Mouse (Mus musculus) midbrain, embryonic 16.5 days (tissue): ENCODE data around the gene Srgap3. TPM values are rescaled to one million over a fixed set of nuclear protein-coding genes. Genes with fewer than 3 reads are reported as not detected.
A peak's percentile ranks its signal among the peaks of the same experiment; 100 is the strongest.

Experiments used
- ATAC-seq: fragments of 200-750 bp; cut with Nextera tagmentation; 2 replicates; pipeline ENCODE4 v1.8.0; 2017; ENCODE audit warnings: moderate TSS enrichment
- H3K27ac ChIP-seq: fragments of 300-500 bp; sonication (generic); 2 replicates; pipeline ENCODE4 v1.5.1; 2014; ENCODE audit warnings: mild to moderate bottlenecking, low read length, mixed read lengths
- H3K27me3 ChIP-seq: fragments of 300-500 bp; sonication (generic); 2 replicates; pipeline ENCODE4 v1.6.1; 2014; ENCODE audit warnings: low read depth, low read length, mixed read lengths; ENCODE audit not compliant: control insufficient read depth, insufficient read depth
- H3K36me3 ChIP-seq: fragments of 300-500 bp; sonication (generic); 2 replicates; pipeline ENCODE4 v1.6.1; 2014; ENCODE audit warnings: mild to moderate bottlenecking, low read length, moderate library complexity, mixed read lengths; ENCODE audit not compliant: control insufficient read depth, insufficient read depth
- H3K4me1 ChIP-seq: fragments of 300-500 bp; sonication (generic); 2 replicates; pipeline ENCODE4 v1.6.1; 2014; ENCODE audit warnings: mild to moderate bottlenecking, low read length, mixed read lengths; ENCODE audit not compliant: control insufficient read depth, insufficient read depth
- H3K4me2 ChIP-seq: fragments of 300-500 bp; sonication (generic); 2 replicates; pipeline ENCODE4 v1.6.1; 2014; ENCODE audit warnings: mild to moderate bottlenecking, low read length, mixed read lengths
- H3K4me3 ChIP-seq: fragments of 300-500 bp; sonication (generic); 2 replicates; pipeline ENCODE4 v1.5.1; 2014; ENCODE audit warnings: low read depth, mild to moderate bottlenecking, low read length, moderate library complexity, mixed read lengths
- H3K9ac ChIP-seq: fragments of 300-500 bp; sonication (generic); 2 replicates; pipeline ENCODE4 v1.6.1; 2014; ENCODE audit warnings: low read depth, low read length, mixed read lengths
- H3K9me3 ChIP-seq: fragments of 300-500 bp; sonication (generic); replicated peaks from 2 replicates; pipeline ENCODE4 v1.6.1; 2014; ENCODE audit warnings: mild to moderate bottlenecking, low read length, mixed read lengths; ENCODE audit not compliant: control insufficient read depth, poor library complexity, severe bottlenecking
- WGBS: fragments of 180-500 bp; shearing (Covaris S2); extraction: QIAGEN DNeasy Blood & Tissue Kit; methylation state at CpG from one replicate; pipeline ENCODE4 v1.1.7; 2014; 5-methylcytosine and 5-hydroxymethylcytosine counted together
- polyA plus RNA-seq: library from polyadenylated mRNA; unstranded; fragments of >200 nt; fragmentation: Nextera tagmentation; extraction: Ambion mirVana; gene quantifications from 2 replicates; pipeline ENCODE4 v1.2.1, GENCODE M21; 2015

The Srgap3 gene
- polyA plus RNA-seq, 1 experiment from 2014 or later, result 37.4 TPM

GRCm38 (mm10) chr6:112781409-112782093, 165.5 kb downstream of the Srgap3 start:
- Histone ChIP-seq H3K9me3 (no peaks in the 10 kb centered on the region), H3K36me3 (peaks cover 9% of the 10 kb centered on the region; the same call in 1 of the 2 replicates), H3K27ac (no peak overlapping the region), H3K9ac (no peak overlapping the region), H3K4me1 (no peaks in the 10 kb centered on the region), H3K4me2 (no peak overlapping the region), H3K4me3 (no peak overlapping the region), H3K27me3 (no peaks in the 10 kb centered on the region)
- WGBS, result 86% methylated on average over 10 of the region's 10 CpGs
- no peak for ATAC-seq

DNA sequence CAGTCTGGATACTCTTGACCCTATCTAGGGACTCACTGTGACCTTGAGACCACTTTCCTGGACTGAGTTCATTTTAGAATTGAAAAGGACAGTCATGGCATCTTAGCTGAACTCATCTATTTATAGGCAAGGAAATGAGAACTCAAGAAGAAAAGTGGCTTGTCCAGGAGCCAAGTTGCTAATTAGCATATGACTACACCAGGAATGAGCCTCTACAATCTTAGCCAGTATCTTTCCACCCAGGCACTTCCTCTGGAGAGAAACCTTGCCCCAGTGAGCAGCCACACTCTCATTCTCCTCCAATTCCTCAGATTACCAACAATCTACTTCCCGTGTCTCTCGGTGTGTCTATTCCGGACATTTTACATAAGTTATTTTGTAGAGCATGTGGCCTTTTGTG, 168.9 kb downstream of the Srgap3 start:
- Histone ChIP-seq H3K9ac (no peak overlapping the region), H3K4me3 (no peak overlapping the region), H3K27me3 (no peaks in the 10 kb centered on the region), H3K27ac (peak overlapping the region; percentile 23; the same call in 1 of the 2 replicates), H3K4me2 (no peak overlapping the region), H3K4me1 (no peaks in the 10 kb centered on the region), H3K9me3 (no peaks in the 10 kb centered on the region), H3K36me3 (peaks cover 21% of the 10 kb centered on the region)
- no peak for ATAC-seq
- 84% methylated on average over 3 of the region's 3 CpGs for WGBS

- no peak overlapping the region for H3K4me3 ChIP-seq
- no peak overlapping the region for H3K27ac ChIP-seq
- H3K9ac ChIP-seq, result no peak overlapping the region
- H3K9me3 ChIP-seq, result no peaks in the 10 kb centered on the region
- H3K36me3 ChIP-seq, result peaks cover 21% of the 10 kb centered on the region
- 94% methylated on average over 6 of the region's 6 CpGs for WGBS
- no peak for ATAC-seq
- H3K4me1 ChIP-seq, result no peaks in the 10 kb centered on the region
- H3K4me2 ChIP-seq, result no peak overlapping the region
- no peaks in the 10 kb centered on the region for H3K27me3 ChIP-seq
Observed at GRCm38 (mm10) chr6:112776718-112777117, 170.3 kb downstream of the Srgap3 start.

DNA sequence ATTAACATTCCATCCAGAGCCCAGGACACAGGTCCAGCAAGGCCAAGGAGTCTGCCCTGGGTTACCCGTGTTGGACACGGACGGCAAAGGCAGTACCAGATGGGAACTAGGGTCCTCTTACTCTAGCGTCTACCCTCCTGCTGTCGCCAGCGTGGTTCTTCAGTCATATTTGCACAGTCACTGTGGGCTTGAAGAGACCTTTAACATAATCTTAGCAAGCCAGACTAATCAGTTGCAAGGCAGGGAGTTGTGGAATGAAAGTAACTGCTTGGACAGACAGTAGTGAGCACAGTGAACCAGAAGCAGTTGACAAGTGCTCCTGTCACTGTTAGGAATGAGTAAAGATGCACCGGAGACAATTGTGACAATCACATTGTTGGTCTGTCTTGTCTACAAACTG, 173.3 kb downstream of the Srgap3 start:
- H3K9me3 ChIP-seq, result no peaks in the 10 kb centered on the region
- WGBS, result 90% methylated on average over 7 of the region's 7 CpGs

DNA sequence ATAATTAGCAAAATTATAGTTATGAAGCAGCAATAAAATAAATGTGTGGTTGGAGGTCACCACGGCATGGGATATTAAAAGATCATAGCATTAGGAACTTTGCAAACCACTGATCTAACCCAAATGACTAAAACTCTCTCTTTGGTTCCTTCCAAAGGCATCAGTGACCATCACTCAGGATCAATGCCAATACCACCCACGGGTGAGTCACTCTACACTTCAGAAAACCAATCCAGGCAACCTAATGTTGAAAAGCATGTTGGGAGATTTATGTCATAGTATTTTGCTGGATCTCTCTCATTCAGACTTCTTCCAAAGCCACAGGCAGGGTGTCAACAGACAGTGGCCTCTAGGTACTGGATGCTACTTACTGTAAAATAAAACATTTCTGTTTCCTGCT, 176.1 kb downstream of the Srgap3 start:
- WGBS, result 96% methylated on average over 2 of the region's 2 CpGs
- no peak for ATAC-seq
- Histone ChIP-seq H3K27ac (no peak overlapping the region), H3K4me1 (no peaks in the 10 kb centered on the region), H3K4me3 (no peak overlapping the region), H3K36me3 (peaks cover 22% of the 10 kb centered on the region), H3K9ac (no peak overlapping the region), H3K27me3 (no peaks in the 10 kb centered on the region), H3K9me3 (no peaks in the 10 kb centered on the region), H3K4me2 (no peak overlapping the region)

More for the DNA sequence above, 173.3 kb downstream of the Srgap3 start:
- ATAC-seq, result no peak
- Histone ChIP-seq H3K27me3 (no peaks in the 10 kb centered on the region), H3K36me3 (peaks cover 24% of the 10 kb centered on the region), H3K9ac (no peak overlapping the region), H3K27ac (no peak overlapping the region), H3K4me1 (no peaks in the 10 kb centered on the region), H3K4me2 (no peak overlapping the region), H3K4me3 (no peak overlapping the region)

DNA sequence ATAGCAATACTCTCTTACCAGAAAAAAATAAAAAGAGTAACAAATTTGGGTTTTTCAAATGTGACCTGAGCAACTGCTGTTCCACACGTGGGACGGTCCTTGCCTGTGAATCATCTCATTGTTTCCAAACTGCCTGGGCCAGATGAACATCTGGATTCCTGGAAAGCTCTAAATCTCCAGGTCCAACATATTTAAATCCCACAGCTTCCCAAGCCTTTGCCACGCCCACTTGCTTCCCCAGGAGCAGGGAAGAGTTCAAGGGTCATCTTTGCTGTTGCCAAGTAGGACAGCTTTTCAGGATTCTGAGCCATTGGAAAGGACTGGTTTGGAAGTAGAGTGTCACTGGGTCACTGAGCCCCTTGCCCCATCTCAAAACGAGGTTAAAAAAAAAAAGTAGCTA, 188.5 kb downstream of the Srgap3 start:
- H3K9me3 ChIP-seq, result no peaks in the 10 kb centered on the region
- no peaks in the 10 kb centered on the region for H3K4me1 ChIP-seq
- WGBS, result 58% methylated on average over 4 of the region's 4 CpGs
- peaks cover 20% of the 10 kb centered on the region for H3K36me3 ChIP-seq
- H3K27me3 ChIP-seq, result no peaks in the 10 kb centered on the region
- no peak for ATAC-seq
- H3K9ac ChIP-seq, result no peak overlapping the region
- H3K4me3 ChIP-seq, result no peak overlapping the region
- H3K27ac ChIP-seq, result no peak overlapping the region
- H3K4me2 ChIP-seq, result no peak overlapping the region

GRCm38 (mm10) chr6:112756866-112757265, 190.2 kb downstream of the Srgap3 start:
- no peak for ATAC-seq
- Histone ChIP-seq H3K9ac (no peak overlapping the region), H3K4me2 (no peak overlapping the region), H3K9me3 (no peaks in the 10 kb centered on the region), H3K4me3 (no peak overlapping the region), H3K27ac (no peak overlapping the region), H3K27me3 (no peaks in the 10 kb centered on the region), H3K4me1 (no peaks in the 10 kb centered on the region), H3K36me3 (peaks cover 15% of the 10 kb centered on the region)
- 69% methylated on average over 4 of the region's 4 CpGs for WGBS

- ATAC-seq, result no peak
- no peak overlapping the region for H3K27ac ChIP-seq
- no peak overlapping the region for H3K4me3 ChIP-seq
- H3K4me1 ChIP-seq, result no peaks in the 10 kb centered on the region
- H3K36me3 ChIP-seq, result peaks cover 15% of the 10 kb centered on the region
- H3K9ac ChIP-seq, result no peak overlapping the region
- H3K4me2 ChIP-seq, result no peak overlapping the region
- 85% methylated on average over 6 of the region's 6 CpGs for WGBS
- H3K9me3 ChIP-seq, result no peaks in the 10 kb centered on the region
- no peaks in the 10 kb centered on the region for H3K27me3 ChIP-seq
Observed at GRCm38 (mm10) chr6:112754994-112755393, 192.1 kb downstream of the Srgap3 start.

GRCm38 (mm10) chr6:112752517-112752916, 194.5 kb downstream of the Srgap3 start:
- 89% methylated on average over 3 of the region's 3 CpGs for WGBS
- no peak overlapping the region for H3K4me2 ChIP-seq
- no peak for ATAC-seq
- H3K9ac ChIP-seq, result no peak overlapping the region
- H3K4me1 ChIP-seq, result no peaks in the 10 kb centered on the region
- no peak overlapping the region for H3K27ac ChIP-seq
- H3K4me3 ChIP-seq, result no peak overlapping the region
- H3K36me3 ChIP-seq, result peaks cover 18% of the 10 kb centered on the region
- no peaks in the 10 kb centered on the region for H3K27me3 ChIP-seq
- H3K9me3 ChIP-seq, result no peaks in the 10 kb centered on the region
